Mouse (Mus musculus) heart, embryonic 16.5 days (tissue): ENCODE measurements around the gene Klf4. TPM values are rescaled to one million over a fixed set of nuclear protein-coding genes. Genes with fewer than 3 reads are reported as not detected.

Experiments used
- ATAC-seq: fragments of 200-750 bp; cut with Nextera tagmentation; replicated peaks from 2 replicates; pipeline ENCODE4 v1.8.0; 2017; ENCODE audit warnings: moderate number of reproducible peaks; ENCODE audit not compliant: insufficient read depth, low FRiP score; ENCODE audit errors: extremely low read depth
- H3K27ac ChIP-seq: fragments of 300-500 bp; sonication (generic); 2 replicates; pipeline ENCODE4 v1.5.1; 2014; ENCODE audit warnings: mild to moderate bottlenecking, low read length, control low read depth, moderate library complexity
- H3K27me3 ChIP-seq: fragments of 300-500 bp; sonication (generic); 2 replicates; pipeline ENCODE4 v1.6.1; 2014; ENCODE audit warnings: low read length, mixed read lengths; ENCODE audit not compliant: control insufficient read depth, insufficient read depth
- H3K36me3 ChIP-seq: fragments of 300-500 bp; sonication (generic); 2 replicates; pipeline ENCODE4 v1.6.1; 2014; ENCODE audit not compliant: control insufficient read depth, insufficient read depth
- H3K4me1 ChIP-seq: fragments of 300-500 bp; sonication (generic); 2 replicates; pipeline ENCODE4 v1.6.1; 2014; ENCODE audit warnings: low read length, mixed read lengths; ENCODE audit not compliant: control insufficient read depth, insufficient read depth
- H3K4me2 ChIP-seq: fragments of 300-500 bp; sonication (generic); 2 replicates; pipeline ENCODE4 v1.6.1; 2014; ENCODE audit warnings: low read depth, mild to moderate bottlenecking, control low read depth, low read length
- H3K4me3 ChIP-seq: fragments of 300-500 bp; sonication (generic); 2 replicates; pipeline ENCODE4 v1.5.1; 2014; ENCODE audit warnings: mild to moderate bottlenecking, control low read depth, low read length
- H3K9ac ChIP-seq: fragments of 300-500 bp; sonication (generic); 2 replicates; pipeline ENCODE4 v1.6.1; 2014; ENCODE audit warnings: low read length, control low read depth
- H3K9me3 ChIP-seq: fragments of 300-500 bp; sonication (generic); replicated peaks from 2 replicates; pipeline ENCODE4 v1.6.1; 2016; ENCODE audit warnings: low read length; ENCODE audit not compliant: control insufficient read depth
- WGBS: fragments of 180-500 bp; shearing (Covaris S2); extraction: QIAGEN DNeasy Blood & Tissue Kit; methylation state at CpG from one replicate; pipeline ENCODE4 v1.1.7; 2014; 5-methylcytosine and 5-hydroxymethylcytosine counted together
- polyA plus RNA-seq: library from polyadenylated mRNA; unstranded; fragments of >200 nt; fragmentation: Nextera tagmentation; extraction: Ambion mirVana; gene quantifications from 2 replicates; pipeline ENCODE4 v1.2.1, GENCODE M21; 2015

The Klf4 gene
- polyA plus RNA-seq, 1 experiment from 2014 or later = 5.7 TPM

DNA sequence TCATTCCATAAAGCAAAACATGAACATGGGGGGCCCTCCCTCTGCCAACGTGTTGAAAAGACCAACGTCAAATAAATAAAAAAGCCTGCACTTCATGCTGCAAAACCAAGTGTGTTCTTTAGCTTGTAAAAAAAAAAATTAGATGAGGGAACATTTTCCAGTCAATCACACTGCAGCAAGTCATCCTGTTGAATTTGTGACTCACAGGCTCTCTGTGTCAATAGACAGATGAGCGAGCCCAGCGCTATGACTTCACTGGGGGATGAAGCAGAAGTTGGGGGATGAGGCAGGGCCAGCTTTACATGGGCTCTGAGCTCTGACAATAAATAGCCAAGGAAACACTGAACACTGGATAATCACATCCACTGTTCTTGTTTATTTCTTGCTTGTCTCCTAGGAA, 9.4 kb upstream of the Klf4 start:
- Histone ChIP-seq H3K36me3 (no peaks in the 10 kb centered on the region), H3K4me3 (no peak overlapping the region), H3K9me3 (no peaks in the 10 kb centered on the region), H3K27me3 (no peaks in the 10 kb centered on the region), H3K9ac (no peak overlapping the region), H3K27ac (no peak overlapping the region), H3K4me2 (no peak overlapping the region), H3K4me1 (peaks cover 24% of the 10 kb centered on the region)
- 51% methylated on average over 4 of the region's 4 CpGs for WGBS
- ATAC-seq = no peak

DNA sequence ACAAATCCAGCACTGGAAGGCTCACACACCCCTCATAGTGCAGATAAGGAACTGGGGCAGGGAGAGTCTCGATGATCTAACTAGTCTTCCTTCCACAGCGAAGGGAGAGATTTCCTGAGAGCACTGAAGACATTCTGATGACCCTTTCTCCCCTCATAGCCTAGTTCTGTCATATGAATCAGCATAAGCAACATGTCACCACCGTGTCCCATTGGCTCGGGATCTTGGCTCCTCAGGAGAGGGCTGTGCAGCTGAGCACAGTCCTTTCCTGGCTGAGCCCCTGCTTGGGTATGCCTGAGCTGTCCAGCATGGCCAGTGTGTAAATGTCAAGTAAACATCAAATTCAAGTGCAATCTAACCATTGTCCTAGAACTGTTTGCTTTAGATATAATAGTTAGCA, 9.0 kb upstream of the Klf4 start:
- H3K27me3 ChIP-seq = no peaks in the 10 kb centered on the region
- no peak overlapping the region for H3K4me3 ChIP-seq
- H3K4me1 ChIP-seq = peaks cover 24% of the 10 kb centered on the region
- no peak overlapping the region for H3K9ac ChIP-seq
- H3K9me3 ChIP-seq = no peaks in the 10 kb centered on the region
- no peaks in the 10 kb centered on the region for H3K36me3 ChIP-seq
- no peak overlapping the region for H3K4me2 ChIP-seq
- 24% methylated on average over 4 of the region's 4 CpGs for WGBS
- 0 out of 2 replicates have a peak, but pooled peaks have one; percentile 28 for ATAC-seq
- no peak overlapping the region for H3K27ac ChIP-seq

DNA sequence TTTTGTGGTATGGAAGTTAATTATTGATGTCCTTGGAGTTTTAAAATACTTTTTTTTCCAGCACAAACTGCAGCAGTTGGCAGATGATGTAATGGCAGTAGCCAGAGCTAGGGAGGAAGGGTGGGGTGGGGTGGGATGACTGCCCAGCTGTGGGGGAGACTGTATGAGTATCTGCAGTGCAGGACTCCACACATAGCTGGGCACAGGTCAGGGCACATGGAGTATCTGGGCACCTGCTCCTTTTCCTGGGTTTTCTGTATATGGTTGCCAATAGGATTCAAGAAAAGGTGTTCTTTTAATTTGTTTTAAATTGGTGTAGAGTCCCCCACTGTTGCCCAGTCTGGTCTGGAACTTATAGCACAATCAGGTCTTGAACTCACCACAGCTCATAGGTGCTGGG, 2.7 kb upstream of the Klf4 start:
- no peaks in the 10 kb centered on the region for H3K27me3 ChIP-seq
- H3K4me1 ChIP-seq = peaks cover 10% of the 10 kb centered on the region
- no peak overlapping the region for H3K27ac ChIP-seq
- no peaks in the 10 kb centered on the region for H3K9me3 ChIP-seq
- ATAC-seq = no peak
- no peaks in the 10 kb centered on the region for H3K36me3 ChIP-seq
- H3K4me3 ChIP-seq = no peak overlapping the region
- no peak overlapping the region for H3K9ac ChIP-seq
- H3K4me2 ChIP-seq = no peak overlapping the region

DNA sequence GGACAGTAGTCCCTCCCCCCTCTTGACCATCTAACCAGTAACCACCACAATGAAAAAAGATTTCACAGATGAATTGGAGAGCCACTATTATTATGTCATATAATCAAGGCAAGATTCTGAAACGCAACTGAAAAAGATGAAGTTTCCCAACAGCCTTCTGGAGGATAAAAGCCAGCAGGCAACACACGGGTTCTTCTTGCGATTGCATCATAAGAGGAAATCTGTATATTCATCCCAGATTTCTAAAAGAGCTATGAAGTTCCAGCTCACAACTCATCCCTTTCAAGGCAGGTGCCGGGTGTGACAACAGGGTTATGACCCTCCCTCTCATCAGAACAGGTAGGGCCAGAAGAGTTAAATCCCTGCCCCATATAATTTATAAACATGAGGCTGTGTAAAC, 2.2 kb upstream of the Klf4 start:
- no peak overlapping the region for H3K9ac ChIP-seq
- WGBS = 80% methylated on average over 4 of the region's 4 CpGs
- H3K27me3 ChIP-seq = no peaks in the 10 kb centered on the region
- H3K4me2 ChIP-seq = no peak overlapping the region
- H3K27ac ChIP-seq = no peak overlapping the region
- H3K36me3 ChIP-seq = no peaks in the 10 kb centered on the region
- H3K9me3 ChIP-seq = no peaks in the 10 kb centered on the region
- H3K4me3 ChIP-seq = no peak overlapping the region
- no peak for ATAC-seq
- H3K4me1 ChIP-seq = peaks cover 9% of the 10 kb centered on the region; the same call in 1 of the 2 replicates

DNA sequence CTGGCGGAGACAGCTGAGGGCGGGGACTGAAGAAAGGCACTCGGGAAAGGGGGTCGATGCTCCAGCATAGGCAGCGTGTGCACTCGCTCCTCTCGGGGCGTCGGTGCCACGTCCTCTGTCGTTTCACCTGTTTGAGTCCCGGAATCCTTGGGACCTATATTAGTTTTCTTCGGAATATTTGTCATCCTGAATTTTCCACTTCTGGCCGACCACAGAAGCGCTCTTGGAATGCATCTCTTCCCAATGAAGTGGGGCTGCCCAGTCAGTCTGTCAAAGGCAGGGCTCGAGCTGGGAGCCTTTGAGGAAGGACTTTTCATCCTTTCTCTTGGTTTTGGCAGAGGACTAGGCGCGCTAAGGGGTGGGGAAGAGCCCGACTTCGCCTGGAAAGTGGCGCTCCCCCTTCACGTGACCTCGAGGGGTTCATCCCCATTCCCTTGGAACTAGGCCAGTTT, 1.6 kb upstream of the Klf4 start:
- no peaks in the 10 kb centered on the region for H3K9me3 ChIP-seq
- H3K4me2 ChIP-seq = peak overlapping the region; percentile 84
- no peaks in the 10 kb centered on the region for H3K36me3 ChIP-seq
- H3K4me1 ChIP-seq = peaks cover 9% of the 10 kb centered on the region; the same call in 1 of the 2 replicates
- no peak overlapping the region; the same call in 1 of the 2 replicates for H3K27ac ChIP-seq
- ATAC-seq = no peak
- H3K4me3 ChIP-seq = peak overlapping the region; percentile 67
- no peaks in the 10 kb centered on the region for H3K27me3 ChIP-seq
- 10% methylated on average over 23 of the region's 23 CpGs for WGBS
- H3K9ac ChIP-seq = peak overlapping the region; percentile 89

DNA sequence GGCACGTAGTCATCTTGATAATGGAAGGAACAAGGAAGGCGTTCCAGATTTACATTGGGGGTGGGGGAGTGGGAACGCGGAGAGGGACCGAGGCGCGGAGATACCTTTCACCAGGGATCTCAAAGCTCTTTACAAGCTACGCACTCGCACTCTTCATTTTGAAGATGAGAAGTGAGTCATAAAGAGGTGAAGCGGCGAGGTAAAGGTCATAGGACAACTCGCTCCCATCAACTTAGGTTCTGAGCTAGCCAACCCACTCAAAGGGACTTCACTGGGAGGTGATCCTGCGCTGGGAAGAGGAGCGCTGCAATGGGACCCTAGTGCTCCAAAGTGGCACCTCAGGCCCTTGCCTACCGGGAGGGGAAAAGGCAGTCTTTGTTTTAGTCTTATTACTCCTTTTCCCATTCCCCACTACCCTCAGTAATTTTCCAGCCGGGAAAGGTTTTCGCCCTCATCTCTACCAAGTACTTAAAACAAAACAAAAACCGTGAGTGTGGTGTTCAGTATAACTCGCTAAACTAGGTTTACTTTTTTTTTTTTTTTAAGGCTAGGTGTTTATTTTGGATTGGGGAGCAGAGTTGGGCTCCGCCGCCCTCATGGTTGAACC, 1.0 kb upstream of the Klf4 start:
- no peak for ATAC-seq
- under 1% methylated on average over 21 of the region's 21 CpGs for WGBS
- H3K27me3 ChIP-seq = no peaks in the 10 kb centered on the region
- peak overlapping the region; percentile 84 for H3K4me2 ChIP-seq
- peaks cover 9% of the 10 kb centered on the region; the same call in 1 of the 2 replicates for H3K4me1 ChIP-seq
- H3K36me3 ChIP-seq = no peaks in the 10 kb centered on the region
- H3K4me3 ChIP-seq = peak overlapping the region; percentile 67
- peak overlapping the region; percentile 96 for H3K27ac ChIP-seq
- H3K9me3 ChIP-seq = no peaks in the 10 kb centered on the region
- peak overlapping the region; percentile 89 for H3K9ac ChIP-seq

DNA sequence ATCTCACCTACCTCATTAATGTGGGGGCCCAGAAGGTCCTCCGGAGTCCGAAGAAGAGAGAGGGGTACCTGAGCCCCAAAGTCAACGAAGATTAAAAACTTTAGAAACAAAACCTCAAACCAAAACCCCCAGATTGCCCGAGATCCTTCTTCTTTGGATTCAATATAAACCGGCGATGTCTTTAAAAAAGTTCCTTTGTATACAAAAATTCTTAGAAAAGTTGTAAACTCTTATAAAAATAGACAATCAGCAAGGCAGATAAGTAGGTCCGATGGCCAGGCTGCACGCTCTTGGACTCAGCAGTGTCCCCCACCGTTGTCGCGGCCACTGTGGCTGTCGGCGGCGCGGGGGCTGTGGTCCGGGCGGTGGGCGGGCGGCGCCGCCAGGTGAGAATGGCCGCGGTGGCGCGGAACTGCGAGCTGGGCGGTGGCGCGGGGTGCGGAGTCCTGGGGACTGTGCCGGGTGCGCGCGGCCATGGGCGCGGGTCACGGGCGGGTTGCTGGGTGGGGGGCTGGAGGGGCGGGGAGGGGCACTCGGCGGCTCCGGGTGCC, 335 bp downstream of the Klf4 start:
- no peaks in the 10 kb centered on the region for H3K9me3 ChIP-seq
- WGBS = under 1% methylated on average over 29 of the region's 42 CpGs

DNA sequence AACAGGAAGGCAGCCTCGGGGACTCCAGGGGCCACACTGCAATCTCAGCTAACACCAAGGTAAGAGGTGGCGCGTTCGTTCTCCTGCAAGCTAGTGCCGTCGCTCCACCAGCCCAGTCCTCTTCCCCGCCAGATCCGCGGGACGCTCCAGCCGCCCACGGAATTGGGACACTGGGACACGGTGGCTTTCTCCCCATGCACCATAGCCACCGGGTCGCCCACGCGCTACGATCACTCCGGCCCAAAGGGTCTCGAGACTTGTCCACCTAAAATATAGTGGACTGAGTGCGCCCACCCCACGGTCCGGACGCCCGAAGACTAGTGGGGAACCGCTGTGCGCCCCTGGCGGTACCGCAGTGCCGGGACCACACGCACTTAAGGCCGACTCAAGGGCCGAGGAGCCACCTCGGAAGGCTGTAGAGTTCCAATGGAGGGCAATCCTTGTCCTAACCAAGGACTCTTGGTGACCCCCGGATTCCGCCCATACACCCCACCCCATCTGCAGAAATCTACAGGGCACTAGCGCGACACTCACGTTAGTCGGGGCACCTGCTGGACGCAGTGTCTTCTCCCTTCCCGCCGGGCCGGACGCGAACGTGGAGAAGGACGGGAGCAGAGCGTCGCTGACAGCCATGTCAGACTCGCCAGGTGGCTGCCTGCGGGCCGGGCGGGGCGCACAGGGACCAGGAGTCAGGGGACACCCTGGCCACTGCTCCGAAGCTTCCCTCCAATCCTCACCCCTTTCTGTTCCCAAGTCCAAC, 990 bp downstream of the Klf4 start:
- WGBS = under 1% methylated on average over 56 of the region's 56 CpGs
- Histone ChIP-seq H3K4me1 (peaks cover 9% of the 10 kb centered on the region), H3K4me3 (peak overlapping the region; percentile 67), H3K36me3 (no peaks in the 10 kb centered on the region), H3K4me2 (peak overlapping the region; percentile 84), H3K9me3 (no peaks in the 10 kb centered on the region), H3K27me3 (no peaks in the 10 kb centered on the region), H3K9ac (peak overlapping the region; percentile 72), H3K27ac (peak overlapping the region; percentile 24; the same call in 1 of the 2 replicates)
- ATAC-seq = no peak

More for the DNA sequence above, 335 bp downstream of the Klf4 start:
- H3K4me3 ChIP-seq = peak overlapping the region; percentile 67
- peaks cover 9% of the 10 kb centered on the region; the same call in 1 of the 2 replicates for H3K4me1 ChIP-seq
- peak overlapping the region; percentile 61 for H3K27ac ChIP-seq
- no peaks in the 10 kb centered on the region for H3K36me3 ChIP-seq
- peak; percentile 19; the same call in 1 of the 2 replicates for ATAC-seq
- H3K27me3 ChIP-seq = no peaks in the 10 kb centered on the region
- peak overlapping the region; percentile 84 for H3K4me2 ChIP-seq
- H3K9ac ChIP-seq = peak overlapping the region; percentile 72

DNA sequence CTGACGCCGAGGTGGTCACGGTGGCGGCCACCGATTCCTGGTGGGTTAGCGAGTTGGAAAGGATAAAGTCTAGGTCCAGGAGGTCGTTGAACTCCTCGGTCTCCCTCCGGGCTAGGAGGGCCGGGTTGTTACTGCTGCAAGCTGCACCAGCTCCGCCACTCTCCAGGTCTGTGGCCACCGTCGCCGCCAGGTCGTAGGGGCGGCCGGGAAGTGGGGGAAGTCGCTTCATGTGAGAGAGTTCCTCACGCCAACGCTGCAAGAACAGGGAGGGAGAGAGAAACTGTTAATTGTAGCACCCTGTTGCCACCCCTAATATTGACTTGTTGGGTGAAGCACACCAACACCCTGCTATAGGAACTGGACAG, 1.6 kb downstream of the Klf4 start:
- H3K27me3 ChIP-seq = no peaks in the 10 kb centered on the region
- H3K27ac ChIP-seq = no peak overlapping the region
- under 1% methylated on average over 20 of the region's 20 CpGs for WGBS
- H3K9ac ChIP-seq = peak overlapping the region; percentile 72
- H3K9me3 ChIP-seq = no peaks in the 10 kb centered on the region
- H3K4me2 ChIP-seq = peak overlapping the region; percentile 84
- H3K36me3 ChIP-seq = no peaks in the 10 kb centered on the region
- ATAC-seq = no peak
- peak overlapping the region; percentile 67 for H3K4me3 ChIP-seq
- H3K4me1 ChIP-seq = peaks cover 12% of the 10 kb centered on the region
